Mouse (Mus musculus) G1E (cell line): ENCODE measurements around the gene Rab43.

Experiments
- CTCF ChIP-seq: IDR thresholded peaks from 2 replicates; pipeline ENCODE4 v1.5.1; 2012; ENCODE audit warnings: low read depth, low read length, inconsistent platforms, mixed read lengths
- GATA1 ChIP-seq: IDR thresholded peaks from 2 replicates; pipeline ENCODE4 v1.6.1; 2012; ENCODE audit warnings: borderline replicate concordance, low read length, inconsistent platforms, mixed read lengths

GRCm38 (mm10) chr6:87835695-87836094 lies 23.7 kb upstream of the Rab43 start, which contains the start of gene Gm45140:
- TF ChIP-seq CTCF: no peak
- TF ChIP-seq GATA1: no peak
